Mouse (Mus musculus) G1E-ER4 (cell line): ENCODE measurements around the gene Nemf. TPM values are rescaled to one million over a fixed set of nuclear protein-coding genes. Genes with fewer than 3 reads are reported as not detected.

Experiments used
- GATA1 ChIP-seq: IDR thresholded peaks from one replicate; pipeline ENCODE4 v1.8.0; 2012; ENCODE audit warnings: low read length, inconsistent platforms
- polyA plus RNA-seq: library from polyadenylated mRNA; stranded (reverse); fragments of >175 nt; gene quantifications from 2 replicates; pipeline ENCODE4 v1.2.3, GENCODE M21; 2012

Gene Nemf
- polyA plus RNA-seq, 1 experiment = 2.1 TPM

- no peak for TF ChIP-seq GATA1
Measured at GRCm38 (mm10) chr12:69292401-69292800, 64.6 kb downstream of the Nemf start.

- TF ChIP-seq GATA1 = no peak
Measured at GRCm38 (mm10) chr12:69288699-69289098, 68.3 kb downstream of the Nemf start.

- no peak for TF ChIP-seq GATA1
Measured at GRCm38 (mm10) chr12:69287535-69287934, 69.4 kb downstream of the Nemf start.

- no peak for TF ChIP-seq GATA1
Measured at GRCm38 (mm10) chr12:69283146-69283545, 73.8 kb downstream of the Nemf start.

- no peak for TF ChIP-seq GATA1
Measured at GRCm38 (mm10) chr12:69280915-69281314, 76.0 kb downstream of the Nemf start.

GRCm38 (mm10) chr12:69279931-69280469 is 77.0 kb downstream of the Nemf start:
- no peak for TF ChIP-seq GATA1

GRCm38 (mm10) chr12:69268956-69269355 is 88.0 kb downstream of the Nemf start:
- TF ChIP-seq GATA1 = no peak

GRCm38 (mm10) chr12:69267956-69268632 is 88.9 kb downstream of the Nemf start:
- no peak for TF ChIP-seq GATA1

GRCm38 (mm10) chr12:69265031-69265430 is 91.9 kb downstream of the Nemf start:
- TF ChIP-seq GATA1 = no peak

GRCm38 (mm10) chr12:69262251-69262650 is 94.7 kb downstream of the Nemf start:
- no peak for TF ChIP-seq GATA1

Other genes starting within 250 kb of the Nemf start
- 135 and 2,984 TPM in 2 replicates for gene Rps29, start 198.0 kb downstream of the Nemf start, polyA plus RNA-seq
- gene Lrr1, start 188.4 kb downstream of the Nemf start, polyA plus RNA-seq = 43.0 and 59.9 TPM in 2 replicates
- 49.0 and 65.9 TPM in 2 replicates for gene Rpl36al, start 173.1 kb downstream of the Nemf start, polyA plus RNA-seq
- 42.5 and 49.3 TPM in 2 replicates for gene Mgat2, start 173.0 kb downstream of the Nemf start, polyA plus RNA-seq
- 54.7 and 78.8 TPM in 2 replicates for gene Gm49383, start 160.1 kb downstream of the Nemf start, polyA plus RNA-seq
- gene Dnaaf2, start 158.7 kb downstream of the Nemf start, polyA plus RNA-seq = 3.2 and 5.5 TPM in 2 replicates
- gene Gm49384, start 152.9 kb downstream of the Nemf start, polyA plus RNA-seq = not detected in 2 replicates
- 11.1 TPM in 2 replicates for gene Pole2, start 129.0 kb downstream of the Nemf start, polyA plus RNA-seq
- 9.0 and 10.8 TPM in 2 replicates for gene Klhdc1, start 116.0 kb downstream of the Nemf start, polyA plus RNA-seq
- 29.6 and 38.1 TPM in 2 replicates for gene Klhdc2, start 60.5 kb downstream of the Nemf start, polyA plus RNA-seq
- gene Arf6, start 15.0 kb upstream of the Nemf start, polyA plus RNA-seq = 237 and 265 TPM in 2 replicates
- gene Gm9887, start 15.3 kb upstream of the Nemf start, polyA plus RNA-seq = 1.5 and 1.7 TPM in 2 replicates
- gene Vcpkmt, start 225.9 kb upstream of the Nemf start, polyA plus RNA-seq = 14.5 and 24.8 TPM in 2 replicates